Mouse (Mus musculus) embryo, embryonic 11.5 days (tissue): ENCODE measurements at regions not wholly inside any gene's neighbourhood (a gene's known extent, or its start where the extent isn't known, plus 50 kb on each side); places are given as distances from the start of the nearest gene placed in this dataset.
A peak's percentile ranks its signal among the peaks of the same experiment; 100 is the strongest.

Experiments used
- DNase-seq: peaks from one replicate; pipeline ENCODE4 v3.0.0-alpha.2; 2012; ENCODE audit warnings: low read depth, low spot score

DNA sequence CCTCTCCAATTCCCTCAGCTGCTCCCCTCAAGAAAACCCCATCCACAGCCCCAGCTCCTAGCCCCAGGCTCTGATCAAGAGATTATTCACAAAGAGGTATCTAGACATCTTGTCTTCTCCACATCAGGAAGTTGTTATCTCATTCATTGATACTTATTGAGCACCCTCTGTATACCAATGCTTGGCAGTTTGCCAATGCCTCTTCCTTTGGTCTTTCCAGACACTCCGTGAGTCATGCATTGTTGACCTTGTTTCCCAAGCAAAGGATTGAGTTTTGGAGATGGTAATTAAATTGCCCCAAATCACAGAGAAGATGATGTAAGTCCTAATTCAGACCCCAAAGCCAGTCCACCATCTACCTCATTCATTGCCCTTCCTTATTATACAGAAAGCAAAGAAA, 235.9 kb upstream of the Zmiz1 start:
- DNase-seq: no peak

DNA sequence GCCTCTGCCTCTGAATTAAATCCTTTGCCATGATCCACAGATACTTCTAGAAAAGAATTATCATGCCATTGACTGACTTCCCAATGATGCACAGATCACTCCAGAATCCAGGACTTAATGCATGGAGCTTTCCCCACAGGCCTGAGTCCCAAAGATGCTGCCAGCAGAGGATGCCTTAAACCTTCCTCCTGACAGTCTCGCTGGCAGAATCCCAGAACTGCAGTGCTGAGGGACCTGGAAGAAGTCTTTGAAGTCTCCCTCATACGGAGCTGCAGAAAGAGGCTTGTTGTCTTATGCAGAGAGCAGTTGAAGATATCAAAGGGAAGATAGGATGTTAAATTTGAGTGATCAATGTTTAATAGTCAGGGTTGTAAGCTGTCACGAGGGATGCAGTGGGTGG, 233.8 kb upstream of the Zmiz1 start:
- DNase-seq: no peak

DNA sequence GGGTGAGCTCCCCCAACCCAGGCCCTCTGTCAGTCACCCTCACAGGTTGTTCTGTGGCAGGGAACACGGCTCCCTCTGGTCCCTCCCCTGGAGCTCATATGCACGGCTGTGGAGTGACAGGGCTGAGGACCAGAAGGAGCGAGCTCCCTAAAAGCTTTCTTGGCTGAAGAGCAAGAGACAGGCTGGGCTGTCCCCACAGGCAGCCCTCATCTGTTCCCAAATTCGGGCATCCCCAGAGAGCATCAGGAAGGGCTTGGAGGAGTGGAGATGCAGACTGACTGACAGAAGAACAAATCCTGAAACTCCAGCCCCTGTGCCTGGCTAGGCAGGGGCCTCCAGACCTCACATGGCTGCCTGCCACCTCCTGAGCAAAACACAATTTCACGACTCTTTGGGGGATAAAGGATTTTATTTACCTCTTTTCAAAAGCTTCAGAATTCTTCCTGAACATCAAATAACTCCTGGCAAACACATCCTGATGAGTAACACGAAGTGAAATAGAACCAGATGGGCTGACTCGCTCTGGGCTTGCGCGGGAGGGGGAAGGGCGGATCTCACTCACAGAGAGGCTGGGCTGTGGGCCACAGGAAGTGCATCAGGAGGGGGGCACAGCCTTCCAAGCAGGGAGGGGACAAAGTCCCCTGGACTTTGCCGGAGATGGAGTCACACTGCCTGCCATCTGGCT, 232.7 kb upstream of the Zmiz1 start:
- peak; percentile 52 for DNase-seq

DNA sequence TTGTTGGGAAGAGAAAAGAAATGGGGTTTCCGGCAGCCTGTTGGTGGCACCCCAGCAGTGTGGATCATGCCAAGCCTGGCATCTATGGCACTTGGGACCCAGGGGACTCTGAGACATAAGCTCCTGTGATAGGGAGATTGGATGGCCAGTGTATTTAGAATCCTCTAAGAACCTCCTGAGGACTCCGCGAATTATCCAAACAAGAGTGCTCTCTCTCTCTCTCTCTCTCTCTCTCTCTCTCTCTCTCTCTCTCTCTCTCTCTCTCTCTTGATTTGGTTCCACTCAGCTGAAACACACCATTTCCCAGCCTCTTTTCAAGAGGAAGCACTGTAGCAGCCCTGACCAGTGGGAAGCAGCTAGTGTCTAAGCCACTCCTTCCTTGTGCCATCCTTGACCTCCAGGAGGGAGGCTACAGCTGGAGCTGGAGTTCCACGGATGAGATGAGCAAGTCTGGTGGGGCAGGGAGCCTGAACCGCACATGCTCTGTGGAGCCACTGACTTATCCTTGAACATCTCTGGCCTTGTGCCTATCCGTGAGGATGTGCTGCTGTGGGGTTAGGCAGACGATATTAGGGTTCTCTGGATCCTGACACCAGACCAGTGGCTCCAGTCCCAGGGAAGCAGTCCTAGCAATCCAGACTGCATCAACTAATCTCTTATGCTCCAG, 232.0 kb upstream of the Zmiz1 start:
- DNase-seq: no peak

DNA sequence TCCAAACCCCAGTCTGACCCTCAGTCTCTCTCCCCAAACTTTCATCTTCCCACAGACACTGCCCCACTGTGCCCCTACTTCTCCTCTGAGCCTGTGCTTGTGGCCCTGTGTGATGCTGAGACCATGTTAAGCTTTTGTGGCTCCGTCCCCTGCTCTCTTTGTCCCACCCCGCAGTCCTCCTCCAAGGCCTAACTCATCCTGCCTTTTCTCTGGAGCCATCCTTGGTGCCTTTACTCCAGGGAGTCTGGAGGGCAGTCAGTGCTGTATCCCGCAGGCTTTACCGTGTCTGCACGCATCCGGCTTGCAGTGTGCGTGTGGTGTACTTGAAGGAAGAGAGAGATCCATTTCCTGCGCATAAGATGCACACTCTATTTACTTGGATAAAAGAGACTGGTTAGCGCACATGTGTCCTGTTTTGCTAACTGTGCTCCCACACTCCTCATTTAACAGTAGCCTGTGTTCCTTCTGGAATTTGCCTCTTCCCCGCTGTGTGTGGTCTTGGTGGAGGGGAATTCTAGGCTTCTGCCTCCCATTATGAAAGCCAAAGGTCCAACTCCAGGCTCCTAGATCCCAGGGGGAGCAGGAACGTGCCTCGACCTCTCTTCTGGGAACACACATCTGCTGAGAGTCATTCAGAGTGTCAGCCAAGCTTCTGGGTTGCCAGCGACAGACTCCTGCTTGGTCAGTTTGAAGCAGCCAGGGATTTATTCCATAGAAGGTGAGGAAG, 230.5 kb upstream of the Zmiz1 start:
- DNase-seq: no peak

DNA sequence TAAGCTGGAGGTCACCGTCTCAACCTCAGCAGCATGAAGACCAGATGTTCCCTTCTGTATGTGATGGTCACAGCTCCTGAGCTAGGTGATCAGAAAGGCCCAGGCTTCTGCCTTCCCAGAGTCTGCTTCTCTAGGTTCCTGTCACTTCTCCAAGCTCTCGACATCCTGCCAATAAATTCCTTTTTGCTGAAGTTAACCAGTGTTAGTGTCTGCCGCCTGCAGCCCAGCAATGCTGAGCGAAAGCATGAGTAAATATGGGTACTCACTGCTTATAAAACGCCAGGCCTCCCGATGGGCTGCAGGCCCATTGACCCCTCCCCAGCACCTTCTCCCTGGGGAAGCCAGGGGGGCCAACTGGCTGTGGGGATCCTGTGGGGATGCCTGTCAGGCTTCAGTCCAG, 229.4 kb upstream of the Zmiz1 start:
- no peak for DNase-seq

DNA sequence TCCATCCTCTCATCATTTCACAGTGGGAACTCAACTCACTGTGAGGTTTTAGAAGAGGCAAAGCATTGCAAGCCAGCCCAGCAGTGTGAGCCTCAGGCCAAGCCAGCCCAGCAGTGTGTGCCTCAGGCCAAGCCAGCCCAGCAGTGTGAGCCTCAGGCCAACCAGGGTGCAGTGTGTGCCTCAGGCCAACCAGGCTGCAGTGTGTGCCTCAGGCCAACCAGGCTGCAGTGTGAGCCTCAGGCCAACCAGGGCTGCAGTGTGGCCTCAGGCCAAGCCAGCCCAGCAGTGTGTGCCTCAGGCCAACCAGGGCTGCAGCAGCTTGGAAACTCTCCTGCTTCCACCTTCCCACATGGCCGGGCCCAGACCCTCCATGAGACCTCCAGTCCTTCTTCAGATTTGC, 227.1 kb upstream of the Zmiz1 start:
- DNase-seq: no peak

DNA sequence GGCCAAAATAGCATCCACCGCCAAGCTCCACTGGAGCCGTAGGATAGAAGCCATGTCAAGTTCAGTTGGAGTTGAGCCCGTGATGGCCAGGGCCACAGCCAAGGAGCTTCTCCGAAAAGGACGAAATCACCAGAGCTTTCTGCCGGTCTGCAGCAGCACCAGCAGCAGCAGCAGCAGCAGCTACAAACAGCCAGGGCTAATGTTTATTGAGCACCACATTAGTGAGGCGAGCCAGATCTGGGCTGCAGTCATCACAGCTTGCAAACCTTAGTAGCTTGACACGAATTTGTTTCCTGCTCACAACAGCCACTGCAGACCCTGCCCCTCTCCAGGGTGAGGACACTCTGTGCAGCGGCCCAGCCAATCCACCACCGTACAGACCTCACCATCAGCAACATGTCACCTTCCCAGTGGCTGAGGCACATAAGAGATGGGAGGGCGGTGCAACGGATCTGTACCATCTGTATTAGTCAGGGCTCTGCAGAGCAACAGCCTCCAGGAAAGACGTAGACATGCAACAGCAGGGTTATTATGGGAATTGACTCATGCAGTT, 222.5 kb upstream of the Zmiz1 start:
- no peak for DNase-seq

DNA sequence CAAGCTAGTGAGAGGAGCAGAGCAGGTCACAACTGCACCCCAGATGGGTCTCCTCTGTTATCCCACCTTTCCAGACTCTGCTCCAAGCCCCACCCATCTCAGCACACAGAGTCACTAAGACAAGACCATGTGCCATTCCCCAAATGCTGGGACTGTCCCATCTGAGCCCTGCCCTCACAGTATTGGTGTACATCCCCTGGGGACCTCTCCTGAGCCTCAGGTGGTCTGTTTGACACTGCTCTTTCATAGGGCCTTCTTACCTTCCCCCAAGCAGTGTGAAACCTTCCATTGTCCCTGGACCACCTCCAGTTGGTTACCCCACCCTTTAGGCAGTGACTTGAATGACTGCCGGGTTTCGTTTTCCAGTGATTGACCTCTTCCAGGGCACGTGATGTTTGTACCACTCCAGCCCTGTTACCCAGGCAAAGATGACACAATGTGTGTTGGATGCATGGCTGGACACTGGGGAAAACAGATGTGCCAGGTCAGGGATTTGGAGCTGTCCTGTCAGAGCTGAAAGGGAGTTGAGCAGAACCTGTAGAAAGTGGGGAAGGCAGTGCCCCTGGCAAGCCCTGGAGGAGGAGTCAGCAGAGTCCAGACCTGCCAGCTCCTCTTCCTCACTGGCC, 219.5 kb upstream of the Zmiz1 start:
- DNase-seq: no peak

DNA sequence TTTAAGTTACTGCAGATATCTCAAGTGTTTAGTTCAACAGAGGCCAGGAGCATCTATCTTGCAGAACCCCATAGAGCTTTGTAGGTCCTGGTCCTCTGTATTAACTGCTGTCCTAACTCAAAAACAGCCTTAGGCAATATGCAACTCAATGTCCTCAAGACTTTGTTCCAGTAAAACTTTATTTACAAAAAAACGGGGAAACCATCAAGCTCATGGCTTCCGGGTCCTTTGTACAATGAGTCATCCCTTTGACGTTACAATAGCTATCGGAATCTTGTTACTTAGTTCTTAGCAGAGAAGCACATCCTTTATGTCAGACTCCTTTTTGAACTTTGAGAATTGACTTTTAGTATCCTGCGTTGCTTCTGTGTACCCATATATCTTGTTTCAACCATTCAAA, 216.2 kb upstream of the Zmiz1 start:
- DNase-seq: no peak

DNA sequence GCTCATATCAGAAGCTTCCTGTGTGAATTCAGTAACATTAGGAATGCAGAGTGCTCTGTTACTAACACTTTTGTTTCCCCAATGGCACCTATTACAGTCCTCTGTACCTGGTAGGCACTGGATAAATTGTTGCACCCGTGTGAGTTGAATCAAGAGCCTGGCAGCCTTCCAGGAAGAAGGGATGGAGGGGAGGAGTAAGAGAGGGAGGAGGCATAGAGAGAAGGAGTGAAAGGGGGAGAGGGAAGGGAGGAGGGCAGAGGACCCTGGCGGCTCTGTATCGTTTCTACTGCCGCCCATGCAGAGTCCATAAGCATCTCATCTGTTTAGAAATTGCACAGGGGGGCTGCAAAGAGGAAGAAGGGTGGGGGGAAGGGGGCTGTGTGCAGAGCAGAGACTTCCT, 215.7 kb upstream of the Zmiz1 start:
- no peak for DNase-seq

DNA sequence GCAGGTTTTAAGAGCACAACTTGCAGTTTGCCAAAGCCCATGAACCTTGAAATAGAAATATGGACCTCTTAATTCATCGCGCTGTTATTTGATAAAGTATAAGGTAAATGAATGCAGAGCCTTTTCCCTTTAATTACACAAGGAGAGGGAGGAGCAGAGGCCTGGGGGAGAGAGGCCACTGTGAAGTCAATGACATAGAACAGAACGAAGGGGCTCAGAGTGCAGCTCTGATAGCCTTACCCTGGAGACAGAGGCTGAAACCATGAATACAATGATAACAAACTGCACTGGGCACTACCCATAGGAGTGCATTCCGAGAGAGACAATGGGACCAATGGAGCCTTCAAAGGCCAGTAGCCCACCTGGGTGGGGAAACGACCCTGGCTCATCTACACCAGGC, 215.3 kb upstream of the Zmiz1 start:
- no peak for DNase-seq

DNA sequence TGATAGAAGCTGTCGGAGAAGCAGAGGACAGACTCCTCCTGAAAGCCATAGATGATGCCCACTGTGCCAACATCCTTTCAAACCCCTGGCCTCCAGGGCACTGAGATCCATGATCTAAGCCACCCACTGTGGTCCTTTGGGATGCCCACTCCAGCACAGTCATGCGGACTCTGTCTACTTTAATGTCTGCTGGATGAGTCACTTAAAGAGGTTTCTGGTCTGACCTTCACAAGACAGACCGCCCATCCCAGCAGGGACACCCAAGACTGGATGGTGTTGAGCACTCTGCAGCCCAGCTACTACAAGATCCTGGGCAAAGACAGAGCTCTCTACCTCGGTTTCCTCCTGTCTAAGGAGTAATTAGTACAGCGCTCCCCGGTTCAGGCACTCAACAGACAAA, 214.1 kb upstream of the Zmiz1 start:
- no peak for DNase-seq

DNA sequence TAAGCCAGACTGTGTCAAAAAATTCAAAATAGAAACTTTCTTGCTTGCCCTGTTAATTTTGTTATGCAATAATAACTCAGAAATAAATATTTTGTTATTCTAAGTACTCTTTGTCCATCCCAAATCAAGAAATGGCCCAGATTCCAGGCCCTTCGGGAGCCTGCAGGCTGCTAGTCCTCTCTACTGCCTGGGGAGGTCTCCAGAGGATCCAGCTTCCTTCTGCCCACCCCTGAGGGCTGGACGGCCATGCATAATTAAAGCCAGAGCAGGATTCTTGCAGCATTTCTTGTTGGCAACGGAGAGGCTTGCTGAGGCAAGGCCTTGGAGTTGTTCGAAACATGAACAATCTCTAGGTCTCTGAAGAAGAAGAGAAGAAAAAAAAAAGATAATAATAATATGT, 213.3 kb upstream of the Zmiz1 start:
- no peak for DNase-seq

DNA sequence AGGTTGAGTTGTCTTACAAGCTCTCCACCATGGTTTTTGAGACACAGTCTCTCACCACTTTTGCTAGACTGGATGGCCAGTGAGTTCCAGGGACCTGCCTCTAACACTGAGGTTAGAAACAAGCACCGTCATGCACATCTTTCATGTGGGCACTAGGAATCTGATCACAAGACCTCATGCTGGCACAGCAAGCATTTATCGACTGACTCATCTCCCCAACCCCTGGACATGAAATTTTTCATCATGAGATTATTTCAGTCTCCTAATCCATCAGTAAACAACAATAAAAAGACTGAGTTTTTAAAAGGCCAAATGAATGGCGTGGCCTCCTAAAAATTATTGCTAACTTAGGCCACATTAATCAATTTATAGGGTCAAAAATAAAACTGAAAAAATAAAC, 210.0 kb upstream of the Zmiz1 start:
- DNase-seq: no peak

DNA sequence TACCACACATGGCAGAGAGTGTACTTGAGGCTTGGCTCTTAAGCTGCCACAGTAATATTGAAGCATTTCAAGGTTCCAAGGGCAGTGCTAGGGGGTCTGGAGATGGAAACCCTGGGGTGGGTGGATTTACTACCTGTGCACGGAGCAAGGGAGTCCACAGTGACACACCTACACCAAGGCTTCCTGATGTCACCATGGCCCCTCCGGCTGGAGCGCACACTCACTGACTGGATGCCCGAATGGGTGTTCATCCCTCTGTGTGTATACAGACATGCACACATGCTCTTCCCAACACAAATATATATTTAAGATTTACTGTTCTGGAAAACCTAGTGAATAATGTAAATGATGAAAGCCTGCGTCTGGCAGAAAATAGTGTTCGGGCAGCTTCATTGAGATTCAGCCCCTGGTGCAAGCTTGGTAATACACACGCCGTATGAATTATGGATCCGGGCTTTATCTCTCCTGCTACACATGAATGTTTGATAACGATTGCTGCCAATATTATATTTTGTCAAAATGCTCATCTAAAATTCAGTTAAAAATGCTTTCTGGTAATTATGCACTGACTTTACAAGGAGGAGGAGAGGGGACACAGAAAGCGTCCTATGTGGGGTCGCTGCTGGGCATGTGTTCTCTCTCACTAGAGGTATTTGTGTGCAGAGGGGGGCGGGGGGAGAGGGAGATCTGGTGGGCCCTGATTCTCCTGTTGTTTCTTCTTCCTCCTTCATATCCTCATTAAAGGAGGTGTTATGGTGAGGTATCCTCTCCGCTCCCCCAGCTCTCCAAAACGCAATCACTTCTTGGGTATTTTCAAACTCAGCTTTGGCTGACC, 205.8 kb upstream of the Zmiz1 start:
- no peak for DNase-seq

DNA sequence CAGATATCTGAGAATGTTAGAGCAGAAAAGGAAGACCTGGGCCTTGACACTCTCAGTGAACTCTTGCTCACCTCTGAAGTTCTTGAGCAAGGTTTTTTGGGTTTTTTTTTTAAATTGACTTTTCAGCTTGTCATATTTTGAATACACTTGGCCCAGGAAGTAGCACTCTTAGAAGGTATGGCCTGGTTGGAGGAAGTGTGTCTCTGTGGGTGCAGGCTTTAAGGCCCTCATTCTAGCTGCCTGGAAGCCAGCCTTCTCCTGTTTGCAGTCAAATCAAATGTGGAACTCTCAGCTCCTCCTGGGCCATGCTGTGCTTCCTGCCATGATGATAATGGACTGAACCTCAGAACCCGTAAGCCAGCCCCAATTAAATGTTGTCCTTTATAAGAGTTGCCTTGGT, 195.9 kb upstream of the Zmiz1 start:
- DNase-seq: no peak

DNA sequence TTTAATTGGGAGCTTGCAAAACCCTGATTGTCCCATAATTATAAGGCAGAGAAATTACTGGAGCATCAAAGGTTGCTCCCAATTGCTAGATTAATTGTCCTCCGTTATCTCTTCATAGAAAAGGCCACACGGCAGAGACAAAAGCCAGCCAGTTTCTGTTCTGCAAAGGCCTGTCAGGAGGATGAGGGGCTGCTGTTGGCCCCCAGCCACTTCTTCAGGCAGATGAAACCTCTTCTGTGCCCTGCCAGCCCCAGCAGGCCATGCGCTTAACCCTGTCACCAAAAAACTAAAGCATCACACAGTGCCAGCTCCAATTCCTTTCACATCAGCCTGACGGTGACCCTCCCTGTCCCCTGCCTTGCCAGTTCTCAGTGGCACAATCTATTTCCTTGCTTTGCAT, 192.1 kb upstream of the Zmiz1 start:
- no peak for DNase-seq

DNA sequence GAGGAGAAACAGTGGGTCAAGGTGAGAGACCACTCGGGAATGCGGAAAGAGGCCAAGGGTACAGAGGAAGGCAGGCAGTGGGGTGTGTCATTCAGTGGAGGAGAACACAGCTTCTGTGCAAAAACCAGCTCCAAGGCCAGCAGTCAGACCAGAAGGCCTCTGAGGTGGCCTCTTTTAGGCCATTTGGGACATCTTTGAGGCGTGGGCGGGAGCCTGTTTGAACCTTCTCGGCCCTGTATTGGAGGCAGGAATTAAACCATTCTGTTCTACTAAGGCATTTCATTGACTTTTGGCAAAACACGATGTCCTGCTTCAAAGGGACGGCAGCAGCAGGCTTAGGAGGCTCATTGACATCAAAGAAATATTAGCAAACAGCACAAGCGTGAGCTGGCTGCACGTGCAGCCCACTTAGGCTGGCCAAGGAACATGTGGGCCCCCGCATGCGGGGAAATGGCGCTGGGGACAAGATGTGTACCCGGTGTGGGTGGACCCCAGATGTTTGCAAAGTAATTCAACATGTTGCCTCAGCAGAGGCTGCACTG, 190.8 kb upstream of the Zmiz1 start:
- DNase-seq: no peak

DNA sequence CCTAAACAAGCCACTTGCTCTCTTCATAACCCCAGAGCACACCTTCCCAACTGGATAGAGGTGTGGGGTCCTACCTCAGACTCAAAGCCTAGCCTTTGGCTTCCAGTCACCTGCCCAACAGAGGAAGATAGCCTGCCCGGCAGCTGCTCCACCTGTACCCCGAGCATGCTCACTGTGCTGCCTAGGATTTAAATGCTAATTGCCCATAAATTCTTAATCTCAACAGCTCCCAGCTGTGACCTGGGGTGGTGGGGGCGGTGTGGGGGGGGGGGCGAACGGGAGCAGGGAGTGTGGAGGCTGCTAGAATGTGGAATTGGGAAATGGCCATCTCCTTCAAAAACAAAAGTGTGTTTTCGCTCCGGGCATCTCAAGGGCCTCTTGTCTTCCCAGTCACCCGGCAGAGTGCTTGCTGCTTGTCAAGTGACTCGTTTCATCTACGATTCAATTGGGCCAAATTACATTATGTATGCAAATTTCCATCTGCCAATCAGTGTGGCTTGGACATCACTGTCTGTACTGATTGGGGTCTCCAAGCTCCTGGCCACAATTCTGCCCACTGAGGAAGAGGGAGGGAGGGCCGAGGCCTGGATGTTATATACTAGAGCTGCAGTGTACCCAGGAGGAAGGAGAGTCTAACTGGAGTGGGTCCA, 188.6 kb upstream of the Zmiz1 start:
- DNase-seq: no peak
